Mouse (Mus musculus) cerebellum, adult 2 months (tissue): ENCODE measurements around the gene Stra6l.

Source experiments
- CTCF ChIP-seq: fragments of 200-500 bp; IDR thresholded peaks from 2 replicates; pipeline ENCODE4 v1.5.1; 2011; ENCODE audit warnings: low read depth, mild to moderate bottlenecking, control low read depth, low read length, moderate library complexity, borderline replicate concordance; ENCODE audit not compliant: insufficient read depth
- POLR2A ChIP-seq: fragments of 200-500 bp; IDR thresholded peaks from 2 replicates; pipeline ENCODE4 v1.6.1; 2011; ENCODE audit warnings: low read length, control low read depth, borderline replicate concordance; ENCODE audit not compliant: insufficient read depth

- TF ChIP-seq CTCF = no peak
- no peak for TF ChIP-seq POLR2A
Observed at GRCm38 (mm10) chr4:45824761-45825556, 23.5 kb upstream of the Stra6l start.
